Mouse (Mus musculus) cerebellum, postnatal 14 days (tissue): Measurements from ENCODE around the gene Lig1.

Experiments
- DNase-seq, 2 experiments: peaks; one replicate each; pipeline ENCODE4 v3.0.0; 2021; ENCODE audit warnings: mixed read lengths in 2 of 2

The Lig1 gene

DNA sequence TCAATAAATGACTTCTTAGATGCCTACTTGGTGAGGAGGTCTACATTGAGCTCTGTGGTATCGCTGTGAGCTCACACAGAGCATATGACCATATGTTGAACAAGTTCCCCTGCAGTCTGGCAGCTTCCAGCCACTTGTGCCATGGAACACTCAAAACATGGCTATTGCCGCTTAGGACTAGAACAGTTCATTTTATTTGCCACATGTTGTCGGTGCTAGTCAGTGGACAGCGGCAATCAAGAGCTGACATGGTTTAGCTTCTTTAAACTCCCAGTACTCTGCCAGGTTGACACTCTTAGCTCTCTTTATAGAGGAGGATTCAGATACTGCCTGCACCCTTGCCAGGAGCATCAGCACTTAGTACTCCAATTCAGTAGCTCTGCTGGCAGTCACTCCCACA, 34.3 kb downstream of the Lig1 start:
- DNase-seq: no peak

- peak in 1 of 2 experiments; percentile 8 for DNase-seq
These were observed 37.1 kb downstream of the Lig1 start for GRCm38 (mm10) chr7:13314095-13314597.

DNA sequence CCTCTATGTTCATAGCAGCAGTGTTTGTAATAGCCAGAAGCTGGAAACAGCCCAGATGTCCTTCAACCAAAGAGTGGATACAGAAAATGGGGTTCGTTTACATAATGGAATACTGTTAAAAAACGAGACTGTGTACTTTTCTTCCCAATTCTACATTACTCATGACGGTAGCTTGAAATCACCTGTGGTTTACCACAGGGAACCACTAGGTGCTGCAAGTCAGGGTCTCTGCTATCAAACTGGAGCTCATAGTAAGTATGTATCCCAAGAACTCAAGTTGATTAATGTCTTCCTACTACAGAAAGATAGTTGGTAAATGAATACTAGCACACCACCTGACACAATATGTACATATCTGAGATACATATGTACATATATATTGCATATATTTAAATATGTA, 44.3 kb downstream of the Lig1 start:
- DNase-seq: no peak

DNA sequence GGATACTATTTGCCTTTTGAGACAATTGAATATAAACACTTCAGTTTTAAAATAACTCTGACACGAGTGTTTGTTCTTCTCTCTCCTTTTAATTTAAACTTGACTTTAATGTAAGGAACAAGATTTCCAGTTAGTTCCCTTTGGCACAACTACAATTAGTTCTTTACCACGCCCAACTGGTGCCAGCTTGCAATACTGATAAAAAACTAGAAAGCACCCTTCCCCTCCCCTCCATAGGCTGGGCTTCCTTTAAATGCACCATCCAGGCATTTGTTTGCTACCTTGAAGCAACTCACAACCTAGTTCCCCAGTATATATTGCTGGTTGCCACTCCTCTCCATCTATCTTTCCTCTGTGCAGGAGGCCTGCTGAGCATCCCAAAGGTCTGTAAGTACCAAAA, 47.2 kb downstream of the Lig1 start, which contains the start of gene Pla2g4c:
Gene Pla2g4c, plus strand, starts transcription at position 340 of the 400 bp plus-strand sequence.
- DNase-seq: no peak

GRCm38 (mm10) chr7:13330575-13330974, 53.5 kb downstream of the Lig1 start:
- no peak for DNase-seq

DNA sequence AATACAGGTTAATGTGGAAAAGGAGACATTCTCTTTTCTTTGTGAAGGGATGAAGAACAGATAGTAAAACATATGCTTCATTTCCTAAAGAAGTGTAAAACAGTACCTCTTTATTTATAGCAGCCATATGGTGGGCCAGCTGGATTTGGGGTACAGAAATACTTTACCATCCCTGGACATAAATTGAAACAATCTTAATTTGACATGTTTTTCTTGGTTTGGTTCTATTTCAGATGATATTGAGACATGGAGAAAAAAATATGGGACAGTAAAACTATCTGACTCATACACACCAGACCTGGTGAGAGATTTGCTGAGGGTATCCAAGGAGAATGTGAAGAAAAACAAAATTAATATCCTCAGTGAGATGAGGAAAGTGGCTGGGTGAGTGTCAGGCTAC, 78.9 kb downstream of the Lig1 start:
- no peak for DNase-seq
